Mouse (Mus musculus): Measurements from ENCODE around the gene Abcc9. TPM values are rescaled to one million over a fixed set of nuclear protein-coding genes. Genes with fewer than 3 reads are reported as not detected.

The Abcc9 gene
- total and polyA plus RNA-seq, 2 experiments from 2014 or later = 2.3 to 9.7 TPM

DNA sequence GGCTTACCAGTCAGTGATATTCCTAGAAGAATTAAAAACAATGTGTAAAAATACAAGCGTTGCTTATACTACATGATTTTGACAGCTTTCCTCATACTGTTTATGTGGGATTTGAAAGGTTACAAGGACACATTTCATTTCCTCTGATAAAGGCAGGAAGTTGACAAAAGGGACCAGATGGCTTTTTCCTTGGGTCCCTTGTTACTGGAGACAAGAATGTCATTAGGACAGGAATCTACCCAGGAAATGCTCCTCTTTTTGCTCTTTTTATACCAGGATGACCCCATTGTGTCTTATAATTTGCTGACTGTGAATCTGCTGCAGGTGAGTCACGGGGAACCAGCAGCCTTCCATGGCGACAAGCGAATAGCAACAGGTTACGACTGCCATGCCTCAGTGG, 162.0 kb downstream of the Abcc9 start:
- Histone ChIP-seq H3K9me3 (ENCODE audit: low read length) (no peaks in the 10 kb centered on the region), H3K27ac (ENCODE audit: low read depth, low read length) (no peak overlapping the region), H3K27me3 (ENCODE audit: insufficient read depth, low read length) (no peaks in the 10 kb centered on the region), H3K4me1 (ENCODE audit: insufficient read depth, low read length) (no peaks in the 10 kb centered on the region), H3K4me3 (ENCODE audit: low read depth, low read length) (no peak overlapping the region), H3K36me3 (ENCODE audit: insufficient read depth, low read length) (no peaks in the 10 kb centered on the region), H3K9ac (replicated peaks; ENCODE audit: low read length, poor library complexity, severe bottlenecking) (no peak overlapping the region), H3K4me2 (ENCODE audit: low read depth, low read length, poor library complexity, severe bottlenecking) (no peak overlapping the region)
- no peak for ATAC-seq (ENCODE audit: low FRiP score)
- DNase-seq (ENCODE audit: low spot score) = no peak
- no peak for TF ChIP-seq CTCF (IDR thresholded peaks at IDR 0.05)
- WGBS = 86% methylated on average over 5 of the region's 5 CpGs

DNA sequence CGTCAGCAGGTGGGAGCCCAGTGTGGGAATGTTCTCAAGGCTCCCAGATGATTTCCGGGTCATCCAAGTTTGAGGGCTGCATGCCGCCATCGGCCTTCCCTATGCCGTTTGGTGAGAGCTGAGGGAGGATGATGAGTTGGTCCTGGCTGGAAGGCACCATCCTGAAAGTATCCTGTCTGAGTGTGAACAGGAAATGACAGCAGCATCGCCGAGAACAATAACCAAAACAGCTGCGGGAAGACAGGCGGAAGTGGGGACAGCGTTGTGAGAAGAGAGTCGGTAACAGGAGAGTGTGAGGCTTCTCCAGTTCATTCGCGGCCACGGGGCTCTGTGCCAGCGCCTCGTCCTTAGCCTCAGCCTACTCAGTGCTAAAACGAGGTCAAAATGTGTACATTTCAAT, 163.6 kb downstream of the Abcc9 start:
- H3K36me3 ChIP-seq (ENCODE audit: insufficient read depth, low read length) = no peaks in the 10 kb centered on the region
- no peak overlapping the region for H3K4me2 ChIP-seq (ENCODE audit: low read depth, low read length, poor library complexity, severe bottlenecking)
- no peak for TF ChIP-seq CTCF (IDR thresholded peaks at IDR 0.05)
- no peak overlapping the region for H3K27ac ChIP-seq (ENCODE audit: low read depth, low read length)
- H3K9me3 ChIP-seq (ENCODE audit: low read length) = no peaks in the 10 kb centered on the region
- H3K27me3 ChIP-seq (ENCODE audit: insufficient read depth, low read length) = no peaks in the 10 kb centered on the region
- no peaks in the 10 kb centered on the region for H3K4me1 ChIP-seq (ENCODE audit: insufficient read depth, low read length)
- no peak overlapping the region for H3K4me3 ChIP-seq (ENCODE audit: low read depth, low read length)
- H3K9ac ChIP-seq (replicated peaks; ENCODE audit: low read length, poor library complexity, severe bottlenecking) = no peak overlapping the region
- WGBS = 84% methylated on average over 17 of the region's 17 CpGs
- DNase-seq (ENCODE audit: low spot score) (no peak), ATAC-seq (ENCODE audit: low FRiP score) (no peak)

Other genes with a start within 250 kb of the Abcc9 start
- gene Gys2, start 229.2 kb downstream of the Abcc9 start, total RNA-seq (2014; rRNA removed) = 0.24 TPM in 1 of 2 replicates, not detected in the other
- gene Gys2, start 229.2 kb downstream of the Abcc9 start, polyA plus RNA-seq (2015; fragmentation: Nextera tagmentation; extraction: Ambion mirVana) = 0.06 and 0.25 TPM in 2 replicates
- gene Ldhb, start 194.4 kb downstream of the Abcc9 start, total RNA-seq (2014; rRNA removed) = 208 and 216 TPM in 2 replicates
- 498 and 544 TPM in 2 replicates for gene Ldhb, start 194.4 kb downstream of the Abcc9 start, polyA plus RNA-seq (2015; fragmentation: Nextera tagmentation; extraction: Ambion mirVana)
- gene Kcnj8, start 130.7 kb downstream of the Abcc9 start, total RNA-seq (2014; rRNA removed) = 7.6 and 10.5 TPM in 2 replicates
- gene Kcnj8, start 130.7 kb downstream of the Abcc9 start, polyA plus RNA-seq (2015; fragmentation: Nextera tagmentation; extraction: Ambion mirVana) = 7.3 and 8.5 TPM in 2 replicates
- 105 and 111 TPM in 2 replicates for gene Cmas, start 54.4 kb upstream of the Abcc9 start, total RNA-seq (2014; rRNA removed)
- 208 and 220 TPM in 2 replicates for gene Cmas, start 54.4 kb upstream of the Abcc9 start, polyA plus RNA-seq (2015; fragmentation: Nextera tagmentation; extraction: Ambion mirVana)
- not detected in 2 replicates for gene Sult6b2, start 102.2 kb upstream of the Abcc9 start, total RNA-seq (2014; rRNA removed)
- gene Sult6b2, start 102.2 kb upstream of the Abcc9 start, polyA plus RNA-seq (2015; fragmentation: Nextera tagmentation; extraction: Ambion mirVana) = 0.12 and 0.33 TPM in 2 replicates

Measured in midbrain, postnatal 0 days (tissue).